Mouse (Mus musculus) intestine, embryonic 15.5 days (tissue): ENCODE results near the gene Rrbp1. TPM values are rescaled to one million over a fixed set of nuclear protein-coding genes. Genes with fewer than 3 reads are reported as not detected.

Experiments
- ATAC-seq: fragments of 200-750 bp; cut with Nextera tagmentation; 2 replicates; pipeline ENCODE4 v1.8.0; 2017; ENCODE audit warnings: moderate TSS enrichment, moderate library complexity
- H3K27ac ChIP-seq: fragments of 300-500 bp; sonication (generic); 2 replicates; pipeline ENCODE4 v1.5.1; 2015; ENCODE audit warnings: mild to moderate bottlenecking, inconsistent platforms
- H3K27me3 ChIP-seq: fragments of 300-500 bp; sonication (generic); replicated peaks from 2 replicates; pipeline ENCODE4 v1.6.1; 2015; ENCODE audit warnings: inconsistent platforms
- H3K36me3 ChIP-seq: fragments of 300-500 bp; sonication (generic); 2 replicates; pipeline ENCODE4 v1.6.1; 2015; ENCODE audit warnings: inconsistent platforms
- H3K4me1 ChIP-seq: fragments of 300-500 bp; sonication (generic); replicated peaks from 2 replicates; pipeline ENCODE4 v1.6.1; 2015; ENCODE audit warnings: inconsistent platforms
- H3K4me2 ChIP-seq: fragments of 300-500 bp; sonication (generic); replicated peaks from 2 replicates; pipeline ENCODE4 v1.6.1; 2015; ENCODE audit warnings: mild to moderate bottlenecking, inconsistent platforms
- H3K4me3 ChIP-seq: fragments of 300-500 bp; sonication (generic); replicated peaks from 2 replicates; pipeline ENCODE4 v1.5.1; 2015; ENCODE audit warnings: inconsistent platforms
- H3K9ac ChIP-seq: fragments of 300-500 bp; sonication (generic); 2 replicates; pipeline ENCODE4 v1.6.1; 2015; ENCODE audit warnings: inconsistent platforms
- H3K9me3 ChIP-seq: fragments of 300-500 bp; sonication (generic); 2 replicates; pipeline ENCODE4 v1.6.1; 2016; ENCODE audit warnings: inconsistent platforms
- WGBS: fragments of 180-500 bp; shearing (Covaris S2); methylation state at CpG from one replicate; pipeline ENCODE4 v1.1.7; 2015; 5-methylcytosine and 5-hydroxymethylcytosine counted together
- polyA plus RNA-seq: library from polyadenylated mRNA; unstranded; fragments of >200 nt; fragmentation: Nextera tagmentation; extraction: Ambion mirVana; gene quantifications from 2 replicates; pipeline ENCODE4 v1.2.1, GENCODE M21; 2015

Rrbp1 gene
- polyA plus RNA-seq, 1 experiment from 2014 or later = 103 TPM

DNA sequence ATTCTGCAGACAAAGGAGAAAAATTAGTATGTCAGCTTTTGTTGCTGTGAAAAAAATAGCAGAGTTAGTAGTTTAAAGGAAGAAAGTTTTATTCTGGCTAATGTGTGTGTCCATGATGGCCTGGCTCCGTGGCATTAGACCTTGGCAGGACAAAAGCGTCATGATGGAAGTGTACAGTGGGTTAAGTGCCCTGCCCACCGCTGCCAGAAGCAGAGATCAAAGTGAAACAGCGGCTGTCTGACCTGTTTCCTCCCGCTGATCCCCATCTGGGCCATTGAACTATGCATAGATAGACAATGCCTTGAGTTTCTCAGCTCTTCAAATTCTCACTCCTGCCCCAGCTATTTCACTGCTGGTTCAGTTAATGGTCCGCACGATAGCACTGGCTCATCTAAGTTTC, 87.0 kb downstream of the Rrbp1 start:
- ATAC-seq = no peak; the same call in 1 of the 2 replicates
- Histone ChIP-seq H3K4me2 (0 out of 2 replicates have a peak overlapping the region, but pooled peaks have one; percentile 11), H3K27ac (no peak overlapping the region), H3K9ac (no peak overlapping the region), H3K4me3 (no peak overlapping the region), H3K4me1 (peaks cover 11% of the 10 kb centered on the region; the same call in 1 of the 2 replicates), H3K36me3 (no peaks in the 10 kb centered on the region), H3K27me3 (no peaks in the 10 kb centered on the region), H3K9me3 (no peaks in the 10 kb centered on the region)
- WGBS = 50% methylated on average over 7 of the region's 7 CpGs

DNA sequence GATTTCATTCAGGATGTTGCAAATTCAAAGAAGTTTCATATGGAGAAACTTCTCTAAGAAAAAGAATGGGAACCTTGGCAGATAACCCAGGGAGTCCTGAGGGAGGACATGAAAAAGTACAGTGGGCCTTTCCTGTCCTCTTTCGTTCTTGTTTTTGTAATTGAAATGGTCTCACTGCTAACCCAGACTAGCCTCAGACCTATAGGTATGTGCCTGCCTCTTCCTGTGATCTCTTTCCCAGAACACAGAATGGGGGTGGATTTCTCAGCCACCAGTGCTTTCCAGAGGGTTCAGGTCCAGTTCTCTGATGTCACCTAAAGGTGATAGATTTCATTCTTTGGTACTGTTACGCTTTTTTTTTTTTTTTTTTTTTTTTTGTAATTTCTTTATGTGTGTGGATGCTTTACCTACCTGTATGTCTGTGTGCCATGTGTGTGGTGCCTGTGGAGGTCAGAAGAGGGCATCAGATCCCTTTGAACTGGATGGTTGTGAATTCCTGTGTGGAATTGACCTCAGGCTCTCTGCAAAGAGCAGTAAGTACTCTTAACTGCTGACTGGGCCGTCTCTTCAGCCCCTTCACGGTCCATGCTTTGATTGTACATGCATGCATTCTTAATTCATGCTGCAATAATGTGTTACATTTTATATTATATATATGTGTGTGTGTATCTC, 92.1 kb downstream of the Rrbp1 start:
- WGBS = 56% methylated on average over 4 of the region's 4 CpGs
- Histone ChIP-seq H3K9me3 (no peaks in the 10 kb centered on the region), H3K4me3 (no peak overlapping the region), H3K4me2 (peak overlapping the region; percentile 63; the same call in 1 of the 2 replicates), H3K27ac (no peak overlapping the region), H3K9ac (no peak overlapping the region), H3K27me3 (no peaks in the 10 kb centered on the region), H3K36me3 (no peaks in the 10 kb centered on the region), H3K4me1 (0 out of 2 replicates have a peak, but pooled peaks cover 8% of the 10 kb centered on the region)
- no peak for ATAC-seq

DNA sequence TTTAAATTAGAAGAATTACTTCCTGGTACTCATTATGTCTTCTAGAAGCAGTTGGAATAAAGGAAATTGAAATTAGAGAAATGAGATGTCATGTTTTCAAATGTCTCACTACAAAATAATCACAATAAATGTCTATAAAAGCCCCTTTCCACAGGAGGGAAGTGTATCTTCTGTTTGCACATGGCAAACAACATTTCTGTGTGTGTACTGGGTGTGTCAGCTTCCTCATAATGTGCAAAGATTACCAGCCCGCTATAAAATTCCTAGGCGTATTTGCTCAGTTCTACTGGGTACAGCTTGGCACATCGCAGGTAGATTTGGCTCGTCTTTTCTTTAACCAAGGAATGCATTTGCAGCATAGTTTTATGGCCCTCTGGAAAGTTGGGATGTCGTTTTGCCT, 93.4 kb downstream of the Rrbp1 start:
- Histone ChIP-seq H3K36me3 (no peaks in the 10 kb centered on the region), H3K4me2 (peak overlapping the region; percentile 63), H3K9ac (no peak overlapping the region), H3K4me3 (peak overlapping the region; percentile 66; the same call in 1 of the 2 replicates), H3K4me1 (0 out of 2 replicates have a peak, but pooled peaks cover 8% of the 10 kb centered on the region), H3K9me3 (no peaks in the 10 kb centered on the region), H3K27me3 (no peaks in the 10 kb centered on the region), H3K27ac (peak overlapping the region; percentile 41; the same call in 1 of the 2 replicates)
- no peak for ATAC-seq
- WGBS = 49% methylated on average over 5 of the region's 5 CpGs

DNA sequence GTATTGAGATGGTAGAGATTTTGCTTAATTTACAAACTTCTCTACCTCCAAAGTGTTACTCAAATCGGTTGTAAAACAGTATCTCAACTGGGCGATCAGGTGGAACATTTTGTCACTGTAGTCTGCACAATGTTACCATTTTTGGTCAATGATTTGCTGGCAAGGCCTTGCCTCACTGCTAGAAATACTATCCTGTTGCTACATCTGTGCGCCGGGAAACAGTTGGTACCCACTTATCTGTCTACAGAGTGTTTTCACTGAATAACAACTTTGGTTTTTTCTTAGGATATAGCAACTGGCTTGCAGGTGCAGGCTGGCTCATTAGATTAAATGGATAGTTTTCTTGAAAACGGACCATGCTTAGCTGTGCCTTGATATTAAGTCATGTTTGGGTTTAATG, 94.8 kb downstream of the Rrbp1 start:
- H3K9me3 ChIP-seq = no peaks in the 10 kb centered on the region
- WGBS = 2% methylated on average over 5 of the region's 5 CpGs
- peak overlapping the region; percentile 73 for H3K9ac ChIP-seq
- H3K36me3 ChIP-seq = no peaks in the 10 kb centered on the region
- H3K27me3 ChIP-seq = no peaks in the 10 kb centered on the region
- no peak for ATAC-seq
- peak overlapping the region; percentile 63 for H3K4me2 ChIP-seq
- peak overlapping the region; percentile 98 for H3K27ac ChIP-seq
- peak overlapping the region; percentile 66 for H3K4me3 ChIP-seq
- H3K4me1 ChIP-seq = 0 out of 2 replicates have a peak, but pooled peaks cover 8% of the 10 kb centered on the region

DNA sequence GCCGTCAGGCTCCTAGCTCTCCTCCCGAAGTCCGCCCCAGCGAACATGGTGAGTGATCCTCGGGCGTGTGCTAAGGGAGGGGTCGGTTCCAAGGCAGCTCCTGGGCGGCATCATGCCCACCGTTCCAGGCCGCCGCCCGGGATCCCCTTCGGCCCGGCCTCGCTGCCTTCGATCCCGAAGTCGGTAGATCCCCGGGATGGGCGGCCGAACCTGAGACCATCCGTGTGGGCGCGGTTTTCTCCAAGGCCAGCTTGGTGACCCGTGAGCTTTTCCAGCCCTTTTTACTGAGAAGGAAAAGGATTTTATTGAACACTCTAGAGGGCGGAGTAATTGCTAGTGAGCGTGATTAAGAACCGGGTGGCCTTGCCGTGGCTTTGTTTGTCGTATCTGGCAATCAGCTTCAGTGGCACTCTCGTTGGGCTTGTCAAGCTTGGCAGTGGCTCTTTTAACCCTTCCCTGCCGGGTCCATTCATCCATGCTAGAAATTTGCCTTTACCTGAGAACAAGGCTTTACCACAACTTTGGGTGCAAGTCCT, 95.4 kb downstream of the Rrbp1 start:
- Histone ChIP-seq H3K4me2 (peak overlapping the region; percentile 63), H3K27me3 (no peaks in the 10 kb centered on the region), H3K4me1 (0 out of 2 replicates have a peak, but pooled peaks cover 4% of the 10 kb centered on the region), H3K9me3 (no peaks in the 10 kb centered on the region), H3K36me3 (no peaks in the 10 kb centered on the region), H3K9ac (peak overlapping the region; percentile 73), H3K4me3 (peak overlapping the region; percentile 66), H3K27ac (peak overlapping the region; percentile 98)
- WGBS = under 1% methylated on average over 32 of the region's 32 CpGs
- ATAC-seq = peak; percentile 21

DNA sequence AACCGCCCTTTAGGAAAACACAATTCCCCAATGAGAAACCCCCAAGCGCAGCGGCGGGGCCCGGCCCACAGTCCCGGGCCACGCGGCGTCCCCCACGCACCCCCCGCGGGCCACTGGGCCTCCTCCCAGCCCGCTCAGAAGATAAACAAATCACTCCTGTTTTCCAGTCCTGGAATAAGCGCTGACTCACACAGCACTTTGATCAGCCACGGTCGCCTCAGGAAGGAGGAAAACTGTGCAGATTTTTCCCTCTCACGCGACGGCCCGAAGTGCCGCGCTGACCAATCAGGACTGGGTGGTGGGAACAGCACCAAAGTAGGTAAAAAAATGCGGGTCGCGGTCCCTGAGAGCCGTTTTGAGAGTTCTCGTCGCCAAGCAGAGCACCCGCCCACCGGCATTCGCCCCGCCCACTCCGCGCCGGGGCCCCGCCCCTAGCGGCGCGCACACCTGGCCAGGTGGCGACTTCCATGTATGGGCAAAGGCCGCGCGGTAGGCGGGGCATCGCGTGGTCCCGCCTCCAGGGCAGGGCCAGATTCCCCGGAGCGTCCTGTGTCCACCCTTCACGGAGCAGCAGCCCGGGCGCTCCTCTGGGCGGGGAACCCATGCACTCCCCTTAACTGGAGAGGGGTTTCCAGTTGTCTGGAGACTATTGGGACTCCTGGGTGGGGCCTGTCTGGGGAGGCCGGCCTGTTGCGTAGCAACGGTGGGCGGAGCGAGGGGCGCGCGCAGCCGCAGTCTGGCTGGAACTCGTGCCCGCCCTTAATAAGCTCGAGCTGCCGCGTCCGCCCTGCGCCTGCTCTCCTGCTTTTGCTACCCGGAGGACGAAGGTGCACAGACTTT, 96.1 kb downstream of the Rrbp1 start, which contains the start of gene Dstn:
Dstn (plus strand) TSS at position 561 of the 840 bp plus-strand sequence.
- WGBS = under 1% methylated on average over 71 of the region's 71 CpGs
- H3K27ac ChIP-seq = peak within 1 kb of the TSS; percentile 98
- peak; percentile 95 for ATAC-seq

DNA sequence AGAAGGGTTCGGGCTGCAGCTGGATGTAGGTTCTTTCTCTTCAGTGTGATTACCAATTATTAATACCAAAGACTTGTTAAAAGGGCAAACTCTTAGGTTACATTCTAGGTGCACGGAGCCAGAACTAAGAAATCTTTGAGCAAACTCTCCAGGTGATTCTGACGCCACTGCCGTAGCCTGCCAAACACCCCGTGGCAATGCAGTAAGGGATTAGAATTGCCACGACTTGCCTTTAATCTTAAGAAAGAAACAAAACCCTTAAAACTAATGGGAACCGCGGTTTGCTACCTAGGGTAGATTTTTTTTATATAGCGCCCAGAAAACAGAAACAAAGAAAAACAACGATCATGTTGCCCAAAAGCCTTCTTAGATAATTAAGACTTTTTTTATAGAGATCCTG, 96.8 kb downstream of the Rrbp1 start:
- peak overlapping the region; percentile 98 for H3K27ac ChIP-seq
- no peaks in the 10 kb centered on the region for H3K36me3 ChIP-seq
- peak overlapping the region; percentile 63 for H3K4me2 ChIP-seq
- 5% methylated on average over 10 of the region's 10 CpGs for WGBS
- ATAC-seq = no peak
- peak overlapping the region; percentile 66 for H3K4me3 ChIP-seq
- H3K9me3 ChIP-seq = no peaks in the 10 kb centered on the region
- peak overlapping the region; percentile 74 for H3K9ac ChIP-seq
- no peaks in the 10 kb centered on the region for H3K4me1 ChIP-seq
- H3K27me3 ChIP-seq = no peaks in the 10 kb centered on the region

More for the DNA sequence above, 96.1 kb downstream of the Rrbp1 start, which contains the start of gene Dstn:
- Histone ChIP-seq H3K4me2 (peak within 1 kb of the TSS; percentile 63), H3K4me3 (peak within 1 kb of the TSS; percentile 66), H3K36me3 (no peaks in the 10 kb centered on the region), H3K9ac (peak within 1 kb of the TSS; percentile 74), H3K4me1 (0 out of 2 replicates have a peak, but pooled peaks cover 3% of the 10 kb centered on the region), H3K9me3 (no peaks in the 10 kb centered on the region), H3K27me3 (no peaks in the 10 kb centered on the region)

DNA sequence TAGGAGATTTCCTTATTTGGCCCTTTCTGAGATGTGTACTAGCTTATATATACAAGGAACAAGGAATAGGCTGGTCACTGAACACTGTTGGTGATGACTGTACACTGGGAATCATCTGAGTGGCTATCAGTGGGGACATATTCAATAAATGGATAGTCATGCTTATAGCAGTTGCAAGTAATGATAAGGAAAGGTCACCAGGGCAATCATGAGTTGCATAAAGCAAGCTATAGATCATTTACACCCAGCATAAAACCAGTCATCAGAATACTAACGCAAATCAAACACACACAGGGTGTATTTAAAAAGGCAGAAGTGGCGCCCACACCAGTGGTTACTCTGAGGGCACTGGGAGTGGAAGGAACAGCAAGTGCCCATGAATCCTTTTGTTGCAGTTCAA, 98.9 kb downstream of the Rrbp1 start:
- no peak overlapping the region for H3K9ac ChIP-seq
- 68% methylated on average over 2 of the region's 2 CpGs for WGBS

DNA sequence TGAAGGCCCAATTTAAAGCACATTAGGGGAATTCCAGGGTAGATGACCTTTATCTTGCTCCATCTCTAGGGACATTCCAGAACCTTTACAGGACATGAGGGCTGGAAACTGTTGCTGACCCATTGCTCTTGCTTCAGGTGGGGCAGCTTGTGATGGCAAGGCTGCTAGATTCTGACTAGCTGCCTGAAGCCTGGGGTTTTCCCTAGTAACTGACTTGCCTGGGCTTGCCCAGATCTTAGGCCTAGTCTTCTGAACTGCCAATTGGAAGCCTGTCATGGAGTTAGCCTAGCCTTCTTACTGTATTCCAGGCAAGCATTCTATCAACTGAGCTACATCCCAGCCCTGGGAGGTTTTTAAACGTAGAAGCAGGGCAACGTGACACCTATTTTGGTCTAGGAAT, 101.8 kb downstream of the Rrbp1 start:
- Histone ChIP-seq H3K9me3 (no peaks in the 10 kb centered on the region), H3K9ac (no peak overlapping the region), H3K27ac (no peak overlapping the region), H3K36me3 (no peaks in the 10 kb centered on the region), H3K4me3 (no peak overlapping the region), H3K27me3 (no peaks in the 10 kb centered on the region), H3K4me2 (no peak overlapping the region), H3K4me1 (no peaks in the 10 kb centered on the region)
- WGBS = 87% methylated on average over 2 of the region's 2 CpGs
- no peak for ATAC-seq

More for the DNA sequence above, 98.9 kb downstream of the Rrbp1 start:
- no peak for ATAC-seq
- H3K27ac ChIP-seq = no peak overlapping the region
- no peaks in the 10 kb centered on the region for H3K36me3 ChIP-seq
- H3K27me3 ChIP-seq = no peaks in the 10 kb centered on the region
- H3K4me2 ChIP-seq = no peak overlapping the region
- no peak overlapping the region for H3K4me3 ChIP-seq
- no peaks in the 10 kb centered on the region for H3K9me3 ChIP-seq
- no peaks in the 10 kb centered on the region for H3K4me1 ChIP-seq

DNA sequence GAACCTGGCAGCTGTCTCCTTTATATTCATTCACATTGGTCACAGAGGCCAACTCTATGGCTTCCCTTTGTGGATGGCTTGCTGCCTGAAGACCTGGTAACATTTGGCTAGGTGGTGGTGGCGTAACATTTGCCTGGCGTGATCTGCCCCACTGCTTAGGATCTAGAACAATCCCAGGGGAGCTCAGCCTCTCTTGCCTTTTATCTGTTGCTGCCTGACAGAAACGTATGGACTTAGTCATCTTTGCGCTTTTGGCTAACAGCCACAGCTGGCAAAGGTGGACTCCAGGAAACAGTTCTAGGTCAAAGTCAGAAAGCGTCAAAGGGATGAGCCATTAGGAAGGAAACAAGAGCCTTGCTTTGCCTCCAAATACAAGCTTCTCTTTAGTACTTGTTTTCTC, 106.2 kb downstream of the Rrbp1 start:
- H3K4me2 ChIP-seq = no peak overlapping the region
- peaks cover 2% of the 10 kb centered on the region; the same call in 1 of the 2 replicates for H3K4me1 ChIP-seq
- 74% methylated on average over 5 of the region's 5 CpGs for WGBS
- no peak overlapping the region for H3K4me3 ChIP-seq
- H3K36me3 ChIP-seq = no peaks in the 10 kb centered on the region
- no peak overlapping the region for H3K27ac ChIP-seq
- ATAC-seq = no peak
- H3K9me3 ChIP-seq = no peaks in the 10 kb centered on the region
- H3K27me3 ChIP-seq = no peaks in the 10 kb centered on the region
- no peak overlapping the region for H3K9ac ChIP-seq

DNA sequence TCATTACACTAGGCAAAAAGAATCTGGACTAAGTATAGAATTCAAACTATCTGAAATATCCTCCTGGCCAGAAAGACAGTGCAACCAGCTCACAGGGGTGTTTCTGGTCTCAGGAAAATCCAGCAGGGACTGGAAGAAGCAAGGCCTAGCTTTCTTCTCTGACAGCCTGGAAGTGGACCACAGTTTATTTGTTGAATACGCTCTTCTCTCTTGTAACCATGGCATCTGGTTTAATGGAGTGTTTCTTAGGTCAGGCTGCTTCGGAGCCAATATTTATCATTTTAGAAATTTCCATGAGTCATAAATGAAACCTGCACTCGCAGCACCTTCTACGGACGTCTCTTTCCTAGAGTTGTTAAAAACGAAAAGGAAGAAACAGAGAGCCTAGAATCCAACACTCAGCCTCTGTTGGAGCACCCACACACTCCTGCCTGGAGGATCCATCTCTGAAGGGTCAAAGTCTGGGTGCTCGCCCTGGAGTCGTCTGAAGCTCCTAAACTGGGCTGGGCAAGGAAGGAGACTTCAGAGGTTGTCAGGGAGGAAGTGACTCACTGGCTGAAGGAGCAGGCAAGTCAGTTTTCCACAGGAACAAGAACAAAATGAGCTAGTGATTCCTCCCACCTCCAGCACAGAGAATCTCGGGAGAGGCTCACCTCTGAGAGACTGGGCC, 107.6 kb downstream of the Rrbp1 start:
- Histone ChIP-seq H3K9ac (no peak overlapping the region), H3K27me3 (no peaks in the 10 kb centered on the region), H3K4me3 (no peak overlapping the region), H3K36me3 (no peaks in the 10 kb centered on the region), H3K4me1 (peaks cover 2% of the 10 kb centered on the region; the same call in 1 of the 2 replicates), H3K27ac (peak overlapping the region; percentile 79), H3K9me3 (no peaks in the 10 kb centered on the region), H3K4me2 (no peak overlapping the region; the same call in 1 of the 2 replicates)
- 39% methylated on average over 9 of the region's 9 CpGs for WGBS
- peak; percentile 88 for ATAC-seq
